Mouse (Mus musculus) midbrain, postnatal 0 days (tissue): ENCODE data around the gene Hs6st1. TPM values are rescaled to one million over a fixed set of nuclear protein-coding genes. Genes with fewer than 3 reads are reported as not detected.

Source experiments
- ATAC-seq: fragments of 200-750 bp; cut with Nextera tagmentation; 2 replicates; pipeline ENCODE4 v1.8.0; 2017; ENCODE audit warnings: moderate number of reproducible peaks, mild to moderate bottlenecking, moderate TSS enrichment, moderate library complexity; ENCODE audit not compliant: low FRiP score
- DNase-seq: peaks from one replicate; pipeline ENCODE4 v3.0.0-alpha.2; 2015; ENCODE audit warnings: low spot score
- H3K27ac ChIP-seq: fragments of 300-500 bp; sonication (generic); 2 replicates; pipeline ENCODE4 v1.5.1; 2014; ENCODE audit warnings: low read depth, mild to moderate bottlenecking, low read length, mixed read lengths
- H3K27me3 ChIP-seq: fragments of 300-500 bp; sonication (generic); 2 replicates; pipeline ENCODE4 v1.6.1; 2014; ENCODE audit warnings: low read length, control low read depth, mixed read lengths; ENCODE audit not compliant: insufficient read depth
- H3K36me3 ChIP-seq: fragments of 300-500 bp; sonication (generic); 2 replicates; pipeline ENCODE4 v1.6.1; 2014; ENCODE audit warnings: low read length, control low read depth, mixed read lengths; ENCODE audit not compliant: insufficient read depth
- H3K4me1 ChIP-seq: fragments of 300-500 bp; sonication (generic); 2 replicates; pipeline ENCODE4 v1.6.1; 2014; ENCODE audit warnings: mild to moderate bottlenecking, control low read depth, antibody characterized with exemption, low read length, mixed read lengths; ENCODE audit not compliant: insufficient read depth
- H3K4me2 ChIP-seq: fragments of 300-500 bp; sonication (generic); 2 replicates; pipeline ENCODE4 v1.6.1; 2014; ENCODE audit warnings: low read depth, mild to moderate bottlenecking, low read length, mixed read lengths; ENCODE audit not compliant: poor library complexity, severe bottlenecking
- H3K4me3 ChIP-seq: fragments of 300-500 bp; sonication (generic); 2 replicates; pipeline ENCODE4 v1.5.1; 2014; ENCODE audit warnings: low read depth, mild to moderate bottlenecking, low read length, moderate library complexity
- H3K9ac ChIP-seq: fragments of 300-500 bp; sonication (generic); replicated peaks from 2 replicates; pipeline ENCODE4 v1.6.1; 2014; ENCODE audit warnings: mild to moderate bottlenecking, low read length, moderate library complexity, mixed read lengths; ENCODE audit not compliant: poor library complexity, severe bottlenecking
- H3K9me3 ChIP-seq: fragments of 300-500 bp; sonication (generic); 2 replicates; pipeline ENCODE4 v1.6.1; 2016; ENCODE audit warnings: low read length, control low read depth
- CTCF ChIP-seq: IDR thresholded peaks from 2 replicates; pipeline ENCODE4 v1.5.1; 2016; ENCODE audit warnings: antibody characterized with exemption, mild to moderate bottlenecking
- WGBS: fragments of 180-500 bp; shearing (Covaris S2); extraction: QIAGEN DNeasy Blood & Tissue Kit; methylation state at CpG from one replicate; pipeline ENCODE4 v1.1.7; 2014; 5-methylcytosine and 5-hydroxymethylcytosine counted together
- polyA plus RNA-seq: library from polyadenylated mRNA; unstranded; fragments of >200 nt; fragmentation: Nextera tagmentation; extraction: Ambion mirVana; gene quantifications from 2 replicates; pipeline ENCODE4 v1.2.1, GENCODE M21; 2015
- total RNA-seq: library from RNA; depleted of rRNA; stranded (reverse); fragments of >200 nt; gene quantifications from 2 replicates; pipeline ENCODE4 v1.2.3, GENCODE M21; 2014

The Hs6st1 gene
- total and polyA plus RNA-seq, 2 experiments from 2014 or later: 17.4 to 104 TPM

GRCm38 (mm10) chr1:36105917-36106706 lies 37.9 kb downstream of the Hs6st1 start:
- no peak overlapping the region for H3K4me2 ChIP-seq
- no peaks in the 10 kb centered on the region for H3K4me1 ChIP-seq
- 88% methylated on average over 11 of the region's 11 CpGs for WGBS
- H3K36me3 ChIP-seq: peaks cover 31% of the 10 kb centered on the region
- H3K27ac ChIP-seq: no peak overlapping the region
- ATAC-seq (0 out of 2 replicates have a peak, but pooled peaks have one; percentile 25), DNase-seq (no peak)
- no peak for TF ChIP-seq CTCF
- no peaks in the 10 kb centered on the region for H3K9me3 ChIP-seq
- H3K9ac ChIP-seq: no peak overlapping the region
- H3K27me3 ChIP-seq: no peaks in the 10 kb centered on the region
- H3K4me3 ChIP-seq: no peak overlapping the region

GRCm38 (mm10) chr1:36109987-36110386 lies 41.8 kb downstream of the Hs6st1 start:
- H3K4me3 ChIP-seq: no peak overlapping the region
- 84% methylated on average over 4 of the region's 4 CpGs for WGBS
- H3K27me3 ChIP-seq: no peaks in the 10 kb centered on the region
- ATAC-seq (no peak), DNase-seq (no peak)
- no peak for TF ChIP-seq CTCF
- H3K9ac ChIP-seq: no peak overlapping the region
- no peak overlapping the region for H3K27ac ChIP-seq
- peaks cover 10% of the 10 kb centered on the region; the same call in 1 of the 2 replicates for H3K36me3 ChIP-seq
- no peaks in the 10 kb centered on the region for H3K9me3 ChIP-seq
- no peak overlapping the region for H3K4me2 ChIP-seq
- no peaks in the 10 kb centered on the region for H3K4me1 ChIP-seq

- TF ChIP-seq CTCF: no peak
- DNase-seq (no peak), ATAC-seq (no peak)
- Histone ChIP-seq H3K9me3 (no peaks in the 10 kb centered on the region), H3K4me1 (no peaks in the 10 kb centered on the region), H3K27me3 (no peaks in the 10 kb centered on the region), H3K27ac (no peak overlapping the region), H3K4me3 (no peak overlapping the region), H3K9ac (no peak overlapping the region), H3K4me2 (no peak overlapping the region), H3K36me3 (no peaks in the 10 kb centered on the region)
- WGBS: 92% methylated on average over 3 of the region's 3 CpGs
These were observed 44.5 kb downstream of the Hs6st1 start for GRCm38 (mm10) chr1:36112665-36113064.

- DNase-seq: no peak
- 88% methylated on average over 8 of the region's 8 CpGs for WGBS
- H3K4me2 ChIP-seq: no peak overlapping the region
- no peaks in the 10 kb centered on the region for H3K9me3 ChIP-seq
- no peaks in the 10 kb centered on the region for H3K4me1 ChIP-seq
- H3K9ac ChIP-seq: no peak overlapping the region
- ATAC-seq: no peak
- H3K27ac ChIP-seq: no peak overlapping the region
- no peak overlapping the region for H3K4me3 ChIP-seq
- H3K27me3 ChIP-seq: no peaks in the 10 kb centered on the region
- TF ChIP-seq CTCF: no peak
- no peaks in the 10 kb centered on the region for H3K36me3 ChIP-seq
These were observed 45.5 kb downstream of the Hs6st1 start for GRCm38 (mm10) chr1:36113670-36114069.

GRCm38 (mm10) chr1:36114844-36115243 lies 46.6 kb downstream of the Hs6st1 start:
- H3K27me3 ChIP-seq: no peaks in the 10 kb centered on the region
- no peaks in the 10 kb centered on the region for H3K9me3 ChIP-seq
- H3K4me2 ChIP-seq: no peak overlapping the region
- no peak overlapping the region for H3K4me3 ChIP-seq
- no peak overlapping the region for H3K27ac ChIP-seq
- DNase-seq (no peak), ATAC-seq (no peak)
- no peak overlapping the region for H3K9ac ChIP-seq
- no peaks in the 10 kb centered on the region for H3K36me3 ChIP-seq
- H3K4me1 ChIP-seq: no peaks in the 10 kb centered on the region
- no peak for TF ChIP-seq CTCF
- WGBS: 75% methylated on average over 3 of the region's 3 CpGs

GRCm38 (mm10) chr1:36116488-36116887 lies 48.3 kb downstream of the Hs6st1 start:
- H3K27me3 ChIP-seq: no peaks in the 10 kb centered on the region
- H3K9ac ChIP-seq: no peak overlapping the region
- H3K27ac ChIP-seq: no peak overlapping the region
- H3K9me3 ChIP-seq: no peaks in the 10 kb centered on the region
- no peak overlapping the region for H3K4me2 ChIP-seq
- no peaks in the 10 kb centered on the region for H3K36me3 ChIP-seq
- H3K4me3 ChIP-seq: no peak overlapping the region
- ATAC-seq (no peak), DNase-seq (no peak)
- no peaks in the 10 kb centered on the region for H3K4me1 ChIP-seq
- whole genome bisulfite sequencing: 81% methylated on average over 5 of the region's 5 CpGs
- no peak for TF ChIP-seq CTCF
